Mouse (Mus musculus): ENCODE results near the gene Cox4i2.
A peak's percentile ranks its signal among the peaks of the same experiment; 100 is the strongest.

Gene Cox4i2

GRCm38 (mm10) chr2:152794281-152794827 lies 40.4 kb downstream of the Cox4i2 start:
- no peak for DNase-seq (ENCODE audit: extremely low read depth, low read depth)

- DNase-seq (ENCODE audit: extremely low read depth, low read depth): no peak
Measured at GRCm38 (mm10) chr2:152797589-152797988, 43.6 kb downstream of the Cox4i2 start.

DNA sequence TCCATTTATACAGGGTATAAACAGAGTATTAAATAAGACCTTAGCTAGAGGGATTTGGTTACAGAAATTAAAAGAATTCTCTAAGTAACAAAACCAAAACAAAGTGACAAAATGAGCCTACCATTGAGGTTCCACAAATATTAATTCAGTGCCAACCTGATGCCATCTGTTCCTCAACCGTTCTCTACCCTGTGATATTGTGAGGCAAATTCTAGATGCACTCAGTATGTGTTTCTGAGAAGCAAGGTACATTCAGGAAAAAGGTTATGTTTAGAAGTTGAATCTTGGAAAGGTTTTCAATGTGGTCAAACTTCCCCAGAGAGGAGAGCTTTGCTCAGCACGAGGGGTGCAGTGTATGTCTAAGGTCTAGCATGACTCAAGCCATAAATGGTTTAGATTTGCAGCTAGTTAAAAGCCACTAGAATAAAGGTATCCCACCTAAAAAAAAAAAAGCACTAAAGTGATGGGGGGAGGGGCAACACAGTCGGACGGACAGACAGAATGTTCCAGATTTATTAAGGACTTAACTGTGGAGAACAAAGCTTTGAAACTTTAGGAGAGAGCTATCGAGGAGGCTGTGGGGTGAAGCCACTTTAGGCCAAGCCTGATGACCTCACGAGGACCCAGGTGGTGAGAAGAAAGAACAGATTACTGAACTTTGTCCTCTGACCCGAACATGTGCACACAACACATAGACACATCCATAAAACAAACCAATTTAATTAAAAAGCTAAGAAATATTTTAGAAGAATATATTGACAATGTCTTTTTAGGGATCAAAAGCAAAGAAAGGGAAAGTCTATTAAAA lies 46.2 kb downstream of the Cox4i2 start:
- no peak for DNase-seq (ENCODE audit: extremely low read depth, low read depth)

GRCm38 (mm10) chr2:152800762-152801113 lies 46.8 kb downstream of the Cox4i2 start:
- DNase-seq (ENCODE audit: extremely low read depth, low read depth): no peak

DNA sequence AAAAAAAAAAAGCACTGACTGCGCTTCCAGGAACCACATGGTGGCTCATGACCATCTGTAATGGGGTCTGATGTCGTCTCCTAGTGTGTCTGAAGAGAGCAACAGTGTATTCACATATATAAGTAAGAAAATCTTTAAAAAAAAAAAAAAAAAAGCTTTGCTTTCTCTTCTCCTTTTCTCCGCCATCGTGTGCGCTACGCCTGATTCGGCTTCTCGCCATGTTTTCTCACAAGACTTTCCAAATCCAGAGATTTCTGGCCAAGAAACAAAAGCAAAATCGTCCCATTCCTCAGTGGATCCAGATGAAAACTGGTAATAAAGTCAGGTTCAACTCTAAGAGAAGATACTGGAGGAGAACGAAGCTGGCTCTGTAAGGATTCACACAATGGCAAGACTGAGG lies 48.3 kb downstream of the Cox4i2 start:
- DNase-seq (ENCODE audit: extremely low read depth, low read depth): no peak

GRCm38 (mm10) chr2:152803081-152803480 lies 49.1 kb downstream of the Cox4i2 start:
- no peak for DNase-seq (ENCODE audit: extremely low read depth, low read depth)

DNA sequence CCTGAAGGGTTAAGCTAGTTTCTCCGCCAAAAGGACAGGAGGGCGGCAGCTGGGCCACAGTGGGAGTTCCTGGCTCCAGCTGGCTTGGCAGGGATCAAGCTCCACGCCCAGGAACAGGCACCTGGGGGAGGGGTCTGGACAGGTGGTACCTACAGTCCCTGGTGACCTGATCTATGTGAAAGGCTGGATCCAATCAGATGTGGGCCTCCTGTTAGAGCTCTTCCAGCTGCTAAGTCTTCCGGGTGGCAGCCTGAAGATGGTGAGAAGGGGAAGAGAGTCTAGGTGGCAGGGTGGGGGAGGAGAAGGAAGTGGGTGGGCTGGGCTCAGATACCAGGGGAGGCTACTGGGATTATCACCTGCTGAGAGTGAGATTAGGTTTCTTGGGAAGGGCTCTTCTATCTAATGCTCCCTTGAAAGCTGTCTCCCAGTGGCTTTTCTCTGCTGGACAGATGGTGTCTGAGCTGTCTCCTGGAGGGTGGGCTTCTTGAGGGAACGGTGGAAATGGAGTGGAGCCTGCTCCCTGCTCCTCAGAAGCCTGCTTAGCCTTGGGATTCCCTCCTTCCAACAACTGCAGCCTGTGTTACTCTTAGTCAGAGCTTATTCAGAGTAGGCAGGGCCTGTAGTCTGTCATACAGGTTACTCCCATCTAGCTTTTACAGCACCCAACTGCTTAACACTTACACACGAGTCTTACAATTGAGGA lies 50.6 kb downstream of the Cox4i2 start:
- peak; percentile 34 for DNase-seq (ENCODE audit: extremely low read depth, low read depth)

DNA sequence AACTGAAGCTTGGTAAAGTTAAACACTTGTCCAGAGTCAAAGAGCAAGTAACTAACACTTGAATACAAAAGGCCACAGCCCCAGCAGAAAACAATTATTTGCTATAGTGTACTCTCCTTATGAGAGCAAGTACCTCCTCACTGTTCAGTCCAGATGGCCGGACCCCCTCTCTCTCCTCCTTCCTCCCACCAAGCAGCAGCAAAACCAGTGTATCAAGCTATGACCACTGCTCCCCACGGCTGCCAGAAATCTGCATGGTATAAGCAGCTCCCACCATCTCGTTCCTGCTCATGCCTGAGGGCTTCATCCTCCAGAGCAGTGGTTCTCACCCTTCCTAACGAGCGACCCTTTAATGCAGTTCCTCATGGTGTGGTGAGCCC lies 51.1 kb downstream of the Cox4i2 start:
- no peak for DNase-seq (ENCODE audit: extremely low read depth, low read depth)

DNA sequence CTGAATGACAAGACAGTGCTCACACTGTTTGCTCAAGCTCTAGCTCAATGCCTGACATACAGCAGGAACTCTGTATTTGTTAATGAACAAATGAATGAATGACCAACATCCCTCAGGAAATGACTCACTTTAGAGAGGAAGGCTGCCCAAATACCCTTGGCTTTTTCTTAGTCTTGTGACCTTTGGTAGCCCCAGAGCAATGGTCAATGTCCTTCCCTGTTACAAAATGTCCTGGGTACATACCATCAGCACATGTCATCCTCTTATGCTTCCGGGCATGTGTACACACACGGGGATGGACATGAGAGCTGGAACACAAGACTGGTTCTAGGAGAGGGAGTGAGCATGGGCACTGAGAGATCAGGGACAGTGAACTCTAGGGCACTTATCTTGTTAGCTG lies 52.1 kb downstream of the Cox4i2 start:
- DNase-seq (ENCODE audit: extremely low read depth, low read depth): no peak

GRCm38 (mm10) chr2:152808178-152808577 lies 54.2 kb downstream of the Cox4i2 start:
- DNase-seq (ENCODE audit: extremely low read depth, low read depth): no peak

- no peak for DNase-seq (ENCODE audit: extremely low read depth, low read depth)
Measured at GRCm38 (mm10) chr2:152810158-152810941, 56.4 kb downstream of the Cox4i2 start.

GRCm38 (mm10) chr2:152811336-152812165 lies 57.6 kb downstream of the Cox4i2 start:
- no peak for DNase-seq (ENCODE audit: extremely low read depth, low read depth)

DNA sequence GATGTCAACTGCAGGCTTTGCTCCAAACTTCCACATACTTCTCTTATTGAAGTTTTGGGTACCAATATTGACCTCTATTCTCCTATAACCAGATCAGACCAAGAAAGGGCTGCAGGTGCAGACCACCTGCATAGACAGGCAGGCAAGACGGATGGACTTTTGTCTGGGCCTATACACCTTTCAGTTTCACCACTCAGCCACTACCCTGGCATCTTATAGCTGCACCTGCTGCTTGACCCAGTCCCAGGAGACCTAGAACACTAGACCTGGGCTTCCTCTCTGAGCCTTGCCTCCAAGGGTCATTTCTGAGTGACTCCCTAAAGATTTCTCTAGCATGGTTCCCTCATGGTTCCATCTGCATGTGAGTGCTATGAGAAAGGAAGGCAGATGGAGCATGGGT lies 59.3 kb downstream of the Cox4i2 start:
- no peak for DNase-seq (ENCODE audit: extremely low read depth, low read depth)

GRCm38 (mm10) chr2:152814213-152814874 lies 60.4 kb downstream of the Cox4i2 start:
- DNase-seq (ENCODE audit: extremely low read depth, low read depth): peak; percentile 81

Measured in MEL-GATA-1-ER (cell line).